ENCODE assay signal across 23 mouse cellular contexts in the genomic region with DNA sequence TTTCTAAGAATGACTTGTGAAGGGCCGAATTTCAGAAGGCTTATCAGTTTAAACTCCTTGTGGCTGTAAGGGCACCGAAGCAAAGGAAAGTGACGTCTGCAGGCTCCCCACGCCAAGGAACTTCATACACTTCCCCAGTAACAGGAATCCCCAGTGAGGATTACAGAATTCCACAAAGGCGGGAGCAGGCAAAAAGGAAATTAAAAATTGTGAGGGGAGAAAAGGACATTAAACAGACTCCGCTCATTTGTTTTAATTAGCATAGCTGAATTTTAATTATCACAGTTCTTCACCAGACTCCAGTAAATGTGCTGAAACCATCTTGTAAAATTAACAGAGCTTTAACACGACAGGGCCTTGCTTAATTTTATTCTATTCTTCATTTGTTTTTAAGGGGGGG. TPM values are rescaled to one million over a fixed set of nuclear protein-coding genes. Genes with fewer than 3 reads are reported as not detected.
A peak's percentile ranks its signal among the peaks of the same experiment; 100 is the strongest.
DNase-seq lines count a peak whose midpoint lies in the region; ATAC-seq lines count a peak whose summit lies in the region.
"Had no signal": no experiment of that assay in that cellular context is flagged by ENCODE, and none has a peak within 500 bp of the region (broad histone marks: within the 10 kb centered on the region; RNA-seq: fewer than 3 reads in every experiment).

No protein-coding gene starts in this region.

- WGBS in forebrain, embryonic 10.5 days = 70% methylated on average over 7 of the region's 7 CpGs
- 49% methylated on average over 7 of the region's 7 CpGs for WGBS in forebrain, embryonic 11.5 days
- WGBS in hindbrain, embryonic 13.5 days = 43% methylated on average over 7 of the region's 7 CpGs
- WGBS in hindbrain, embryonic 11.5 days = 80% methylated on average over 7 of the region's 7 CpGs
- WGBS in neural tube, embryonic 13.5 days = 47% methylated on average over 7 of the region's 7 CpGs
- WGBS in neural tube, embryonic 15.5 days = 34% methylated on average over 7 of the region's 7 CpGs

- H3K36me3 ChIP-seq in forebrain, embryonic 10.5 days (replicated peaks) = no peaks in the 10 kb centered on the region
- H3K36me3 ChIP-seq in forebrain, embryonic 11.5 days (ENCODE audit: control insufficient read depth, insufficient read depth, low read length) = no peaks in the 10 kb centered on the region
- H3K36me3 ChIP-seq in hindbrain, embryonic 13.5 days = no peaks in the 10 kb centered on the region
- no peaks in the 10 kb centered on the region for H3K36me3 ChIP-seq in hindbrain, embryonic 11.5 days (ENCODE audit: control insufficient read depth, insufficient read depth, low read length)
- H3K36me3 ChIP-seq in neural tube, embryonic 13.5 days = no peaks in the 10 kb centered on the region
- no peaks in the 10 kb centered on the region for H3K36me3 ChIP-seq in neural tube, embryonic 15.5 days
- H3K36me3 ChIP-seq: heart, embryonic 10.5 days; heart, embryonic 13.5 days; hindbrain, embryonic 12.5 days had no signal

- H3K9me3 ChIP-seq in forebrain, embryonic 10.5 days = no peaks in the 10 kb centered on the region
- H3K9me3 ChIP-seq in forebrain, embryonic 11.5 days (ENCODE audit: control insufficient read depth, low read length) = no peaks in the 10 kb centered on the region
- H3K9me3 ChIP-seq in hindbrain, embryonic 13.5 days = no peaks in the 10 kb centered on the region
- no peaks in the 10 kb centered on the region for H3K9me3 ChIP-seq in hindbrain, embryonic 11.5 days (ENCODE audit: control insufficient read depth, low read length)
- H3K9me3 ChIP-seq in neural tube, embryonic 13.5 days = no peaks in the 10 kb centered on the region
- H3K9me3 ChIP-seq in neural tube, embryonic 15.5 days (replicated peaks) = no peaks in the 10 kb centered on the region
- H3K9me3 ChIP-seq: heart, embryonic 10.5 days; heart, embryonic 13.5 days; hindbrain, embryonic 12.5 days had no signal

- no peaks in the 10 kb centered on the region for H3K27me3 ChIP-seq in forebrain, embryonic 10.5 days (ENCODE audit: poor library complexity, severe bottlenecking)
- H3K27me3 ChIP-seq in forebrain, embryonic 11.5 days (ENCODE audit: control insufficient read depth, insufficient read depth, low read length) = no peaks in the 10 kb centered on the region
- H3K27me3 ChIP-seq in hindbrain, embryonic 13.5 days = no peaks in the 10 kb centered on the region
- H3K27me3 ChIP-seq in hindbrain, embryonic 11.5 days (ENCODE audit: control insufficient read depth, insufficient read depth, low read length) = no peaks in the 10 kb centered on the region
- H3K27me3 ChIP-seq in neural tube, embryonic 13.5 days = no peaks in the 10 kb centered on the region
- no peaks in the 10 kb centered on the region for H3K27me3 ChIP-seq in neural tube, embryonic 15.5 days (replicated peaks)
- H3K27me3 ChIP-seq: heart, embryonic 13.5 days; hindbrain, embryonic 12.5 days had no signal

- DNase-seq in forebrain, embryonic 10.5 days (ENCODE audit: extremely low spot score, low spot score) = no peak
- DNase-seq in forebrain, embryonic 11.5 days (ENCODE audit: low spot score) = no peak
- no peak for DNase-seq in hindbrain, embryonic 11.5 days (ENCODE audit: low spot score)
- DNase-seq in neural tube, embryonic 10.5 days (ENCODE audit: extremely low spot score, low spot score) = no peak
- DNase-seq in frontal cortex, postnatal 36 days (ENCODE audit: low spot score in 2 of 2) = no peak
- DNase-seq: adrenal gland, postnatal 10 days; cerebellum, adult 11-12 months; cerebellum, adult 8-10 months; cerebellum, postnatal 10 days; cerebellum, postnatal 36 days; gastrocnemius, postnatal 10 days; gastrocnemius, postnatal 36 days; heart, adult 2 months; heart, postnatal 14 days; heart, postnatal 4 days; kidney, adult 2 months had no signal

- H3K4me1 ChIP-seq in forebrain, embryonic 10.5 days = peaks cover 33% of the 10 kb centered on the region
- H3K4me1 ChIP-seq in forebrain, embryonic 11.5 days (replicated peaks; ENCODE audit: control insufficient read depth, insufficient read depth, low read length) = peaks cover 2% of the 10 kb centered on the region; the same call in 1 of the 2 replicates
- peaks cover 37% of the 10 kb centered on the region for H3K4me1 ChIP-seq in hindbrain, embryonic 13.5 days (replicated peaks)
- H3K4me1 ChIP-seq in hindbrain, embryonic 11.5 days (replicated peaks; ENCODE audit: control insufficient read depth, insufficient read depth, low read length) = no peaks in the 10 kb centered on the region; the same call in 1 of the 2 replicates
- peaks cover 55% of the 10 kb centered on the region for H3K4me1 ChIP-seq in neural tube, embryonic 13.5 days (replicated peaks)
- H3K4me1 ChIP-seq in neural tube, embryonic 15.5 days = peaks cover 14% of the 10 kb centered on the region; the same call in 1 of the 2 replicates

- peak overlapping the region; percentile 56; the same call in 1 of the 2 replicates for H3K27ac ChIP-seq in forebrain, embryonic 10.5 days
- no peak overlapping the region for H3K27ac ChIP-seq in forebrain, embryonic 11.5 days (ENCODE audit: low read depth, low read length)
- peak overlapping the region; percentile 26; the same call in 1 of the 2 replicates for H3K27ac ChIP-seq in hindbrain, embryonic 13.5 days
- H3K27ac ChIP-seq in hindbrain, embryonic 11.5 days (ENCODE audit: low read depth, low read length) = no peak overlapping the region
- peak overlapping the region; percentile 49 for H3K27ac ChIP-seq in neural tube, embryonic 13.5 days (replicated peaks)
- H3K27ac ChIP-seq in neural tube, embryonic 15.5 days (replicated peaks) = peak overlapping the region; percentile 43; the same call in 1 of the 2 replicates
- H3K27ac ChIP-seq: heart, adult 2 months; heart, embryonic 10.5 days; heart, embryonic 13.5 days; hindbrain, embryonic 12.5 days had no signal

- no peak overlapping the region for H3K9ac ChIP-seq in forebrain, embryonic 11.5 days (ENCODE audit: low read length)
- H3K9ac ChIP-seq in hindbrain, embryonic 13.5 days = no peak overlapping the region
- H3K9ac ChIP-seq in hindbrain, embryonic 11.5 days (ENCODE audit: low read depth, low read length) = no peak overlapping the region
- no peak overlapping the region for H3K9ac ChIP-seq in neural tube, embryonic 13.5 days
- no peak overlapping the region for H3K9ac ChIP-seq in neural tube, embryonic 15.5 days (replicated peaks)
- H3K9ac ChIP-seq: heart, embryonic 13.5 days; hindbrain, embryonic 12.5 days had no signal

- no peak overlapping the region for H3K4me2 ChIP-seq in forebrain, embryonic 11.5 days (ENCODE audit: low read depth, low read length, severe bottlenecking)
- no peak overlapping the region for H3K4me2 ChIP-seq in hindbrain, embryonic 13.5 days
- no peak overlapping the region for H3K4me2 ChIP-seq in hindbrain, embryonic 11.5 days (replicated peaks; ENCODE audit: low read depth, low read length)
- H3K4me2 ChIP-seq in neural tube, embryonic 13.5 days = no peak overlapping the region
- H3K4me2 ChIP-seq in neural tube, embryonic 15.5 days = no peak overlapping the region
- H3K4me2 ChIP-seq: heart, embryonic 13.5 days; hindbrain, embryonic 12.5 days had no signal

- ATAC-seq in forebrain, embryonic 11.5 days (replicated peaks; ENCODE audit: low FRiP score) = no peak
- ATAC-seq in hindbrain, embryonic 13.5 days (ENCODE audit: low FRiP score) = no peak
- no peak for ATAC-seq in hindbrain, embryonic 11.5 days (ENCODE audit: low FRiP score)
- 0 out of 2 replicates have a peak, but pooled peaks have one; percentile 19 for ATAC-seq in neural tube, embryonic 13.5 days (ENCODE audit: low read depth)
- no peak for ATAC-seq in neural tube, embryonic 15.5 days (ENCODE audit: low FRiP score)
- ATAC-seq: intestine, postnatal 0 days had no signal

- no peak overlapping the region for H3K4me3 ChIP-seq in forebrain, embryonic 10.5 days
- H3K4me3 ChIP-seq in forebrain, embryonic 11.5 days (ENCODE audit: low read depth, low read length) = no peak overlapping the region
- H3K4me3 ChIP-seq in hindbrain, embryonic 13.5 days = no peak overlapping the region
- no peak overlapping the region for H3K4me3 ChIP-seq in hindbrain, embryonic 11.5 days (ENCODE audit: low read depth, low read length)
- H3K4me3 ChIP-seq in neural tube, embryonic 13.5 days = no peak overlapping the region
- no peak overlapping the region for H3K4me3 ChIP-seq in neural tube, embryonic 15.5 days (replicated peaks)
- H3K4me3 ChIP-seq: heart, adult 2 months; heart, embryonic 10.5 days; heart, embryonic 13.5 days; hindbrain, embryonic 12.5 days had no signal

RNA-seq across cellular contexts. Expression of gene Rasgef1b, which starts 17.2 kb away (rescaled TPM):
- polyA plus RNA-seq in forebrain, embryonic 10.5 days (2016; fragmentation: Nextera tagmentation; extraction: Ambion mirVana) = 8.4 and 9.5 TPM in 2 replicates
- polyA plus RNA-seq in forebrain, embryonic 11.5 days (2014; fragmentation: Nextera tagmentation; extraction: Ambion mirVana) = 21.5 and 25.5 TPM in 2 replicates
- polyA plus RNA-seq in hindbrain, embryonic 13.5 days (2015; fragmentation: Nextera tagmentation; extraction: Ambion mirVana) = 47.2 and 61.1 TPM in 2 replicates
- polyA plus RNA-seq in hindbrain, embryonic 11.5 days (2014; fragmentation: Nextera tagmentation; extraction: Ambion mirVana) = 14.1 and 14.3 TPM in 2 replicates
- polyA plus RNA-seq in neural tube, embryonic 13.5 days (2015; fragmentation: Nextera tagmentation; extraction: Ambion mirVana) = 66.1 and 71.5 TPM in 2 replicates
- 48.6 and 53.9 TPM in 2 replicates for polyA plus RNA-seq in neural tube, embryonic 15.5 days (2015; fragmentation: Nextera tagmentation; extraction: Ambion mirVana)

Comparison
In these comparisons a context has a peak if more than half of its experiments do, and no peak if none do; other contexts are left out.
1. H3K27ac ChIP-seq: peak in forebrain, embryonic 10.5 days (single experiment), hindbrain, embryonic 13.5 days (single experiment), neural tube, embryonic 13.5 days (single experiment) and neural tube, embryonic 15.5 days (single experiment); none in forebrain, embryonic 11.5 days (single experiment) and hindbrain, embryonic 11.5 days (single experiment).